Mouse (Mus musculus) midbrain, embryonic 10.5 days (tissue): Measurements from ENCODE around the gene Prpf6. TPM values are rescaled to one million over a fixed set of nuclear protein-coding genes. Genes with fewer than 3 reads are reported as not detected.
A peak's percentile ranks its signal among the peaks of the same experiment; 100 is the strongest.

Experiments
- DNase-seq: peaks from one replicate; pipeline ENCODE4 v3.0.0-alpha.2; 2017; ENCODE audit warnings: low spot score
- H3K27ac ChIP-seq: fragments of 300-500 bp; sonication (generic); replicated peaks from 2 replicates; pipeline ENCODE4 v1.5.1; 2016; ENCODE audit warnings: mild to moderate bottlenecking
- H3K27me3 ChIP-seq: fragments of 300-500 bp; sonication (generic); 2 replicates; pipeline ENCODE4 v1.6.1; 2016; ENCODE audit warnings: low read depth, mild to moderate bottlenecking; ENCODE audit not compliant: poor library complexity, severe bottlenecking
- H3K36me3 ChIP-seq: fragments of 300-500 bp; sonication (generic); 2 replicates; pipeline ENCODE4 v1.6.1; 2016; ENCODE audit warnings: mild to moderate bottlenecking, moderate library complexity
- H3K4me1 ChIP-seq: fragments of 300-500 bp; sonication (generic); 2 replicates; pipeline ENCODE4 v1.6.1; 2016
- H3K4me3 ChIP-seq: fragments of 300-500 bp; sonication (generic); 2 replicates; pipeline ENCODE4 v1.5.1; 2016; ENCODE audit warnings: mild to moderate bottlenecking, moderate library complexity
- H3K9me3 ChIP-seq: fragments of 300-500 bp; sonication (generic); replicated peaks from 2 replicates; pipeline ENCODE4 v1.6.1; 2016; ENCODE audit warnings: mild to moderate bottlenecking
- WGBS: fragments of 180-500 bp; shearing (Covaris S2); methylation state at CpG from one replicate; pipeline ENCODE4 v1.1.7; 2016; 5-methylcytosine and 5-hydroxymethylcytosine counted together
- polyA plus RNA-seq: library from polyadenylated mRNA; unstranded; fragments of >200 nt; fragmentation: Nextera tagmentation; extraction: Ambion mirVana; gene quantifications from 2 replicates; pipeline ENCODE4 v1.2.1, GENCODE M21; 2016

Gene Prpf6
- polyA plus RNA-seq, 1 experiment from 2014 or later, result 82.0 TPM

GRCm38 (mm10) chr2:181572921-181573920, 18.4 kb upstream of the Prpf6 start:
- 93% methylated on average over 15 of the region's 15 CpGs for WGBS
- Histone ChIP-seq H3K4me1 (0 out of 2 replicates have a peak, but pooled peaks cover 6% of the 10 kb centered on the region), H3K4me3 (no peak overlapping the region), H3K36me3 (peaks cover 29% of the 10 kb centered on the region), H3K27me3 (no peaks in the 10 kb centered on the region), H3K9me3 (no peaks in the 10 kb centered on the region), H3K27ac (no peak overlapping the region)
- DNase-seq, result peak; percentile 9

GRCm38 (mm10) chr2:181573961-181574360, 17.7 kb upstream of the Prpf6 start:
- 92% methylated on average over 9 of the region's 9 CpGs for WGBS
- H3K27me3 ChIP-seq, result no peaks in the 10 kb centered on the region
- DNase-seq, result no peak
- no peak overlapping the region for H3K27ac ChIP-seq
- peaks cover 29% of the 10 kb centered on the region for H3K36me3 ChIP-seq
- no peak overlapping the region for H3K4me3 ChIP-seq
- no peaks in the 10 kb centered on the region for H3K9me3 ChIP-seq
- H3K4me1 ChIP-seq, result 0 out of 2 replicates have a peak, but pooled peaks cover 6% of the 10 kb centered on the region

GRCm38 (mm10) chr2:181574921-181575545, 16.6 kb upstream of the Prpf6 start:
- Histone ChIP-seq H3K27me3 (no peaks in the 10 kb centered on the region), H3K9me3 (no peaks in the 10 kb centered on the region), H3K4me3 (no peak overlapping the region), H3K4me1 (peaks cover 6% of the 10 kb centered on the region; the same call in 1 of the 2 replicates), H3K36me3 (peaks cover 29% of the 10 kb centered on the region), H3K27ac (no peak overlapping the region)
- DNase-seq, result peak; percentile 8
- WGBS, result 93% methylated on average over 7 of the region's 7 CpGs

GRCm38 (mm10) chr2:181576613-181577012, 15.1 kb upstream of the Prpf6 start:
- Histone ChIP-seq H3K9me3 (no peaks in the 10 kb centered on the region), H3K4me3 (no peak overlapping the region), H3K27me3 (no peaks in the 10 kb centered on the region), H3K36me3 (peaks cover 29% of the 10 kb centered on the region), H3K27ac (no peak overlapping the region), H3K4me1 (peaks cover 18% of the 10 kb centered on the region)
- no peak for DNase-seq
- WGBS, result 89% methylated on average over 2 of the region's 2 CpGs

- Histone ChIP-seq H3K4me1 (peaks cover 23% of the 10 kb centered on the region), H3K4me3 (no peak overlapping the region), H3K9me3 (no peaks in the 10 kb centered on the region), H3K36me3 (peaks cover 26% of the 10 kb centered on the region), H3K27me3 (no peaks in the 10 kb centered on the region), H3K27ac (no peak overlapping the region)
- WGBS, result 88% methylated on average over 2 of the region's 2 CpGs
- DNase-seq, result no peak
Measured at GRCm38 (mm10) chr2:181577126-181577525, 14.5 kb upstream of the Prpf6 start.

- no peaks in the 10 kb centered on the region for H3K27me3 ChIP-seq
- no peak overlapping the region for H3K4me3 ChIP-seq
- peaks cover 26% of the 10 kb centered on the region for H3K4me1 ChIP-seq
- H3K27ac ChIP-seq, result no peak overlapping the region
- H3K36me3 ChIP-seq, result peaks cover 19% of the 10 kb centered on the region
- WGBS, result 85% methylated on average over 7 of the region's 7 CpGs
- no peaks in the 10 kb centered on the region for H3K9me3 ChIP-seq
- peak; percentile 11 for DNase-seq
Measured at GRCm38 (mm10) chr2:181577981-181578581, 13.6 kb upstream of the Prpf6 start.

GRCm38 (mm10) chr2:181578790-181579618, 12.7 kb upstream of the Prpf6 start:
- Histone ChIP-seq H3K9me3 (no peaks in the 10 kb centered on the region), H3K27me3 (no peaks in the 10 kb centered on the region), H3K4me3 (no peak overlapping the region), H3K27ac (no peak overlapping the region), H3K36me3 (peaks cover 18% of the 10 kb centered on the region), H3K4me1 (peaks cover 26% of the 10 kb centered on the region)
- DNase-seq, result peak; percentile 10
- WGBS, result 73% methylated on average over 5 of the region's 5 CpGs

- no peaks in the 10 kb centered on the region for H3K27me3 ChIP-seq
- H3K27ac ChIP-seq, result no peak overlapping the region
- WGBS, result 92% methylated on average over 1 of the region's 1 CpGs
- no peaks in the 10 kb centered on the region for H3K9me3 ChIP-seq
- no peak for DNase-seq
- H3K4me3 ChIP-seq, result no peak overlapping the region
- peaks cover 18% of the 10 kb centered on the region for H3K36me3 ChIP-seq
- peaks cover 26% of the 10 kb centered on the region for H3K4me1 ChIP-seq
Measured at GRCm38 (mm10) chr2:181579681-181580080, 12.0 kb upstream of the Prpf6 start.

- H3K27me3 ChIP-seq, result no peaks in the 10 kb centered on the region
- peak overlapping the region; percentile 95 for H3K27ac ChIP-seq
- peaks cover 26% of the 10 kb centered on the region for H3K4me1 ChIP-seq
- peak overlapping the region; percentile 85 for H3K4me3 ChIP-seq
- no peak for DNase-seq
- 78% methylated on average over 5 of the region's 5 CpGs for WGBS
- peaks cover 23% of the 10 kb centered on the region for H3K36me3 ChIP-seq
- no peaks in the 10 kb centered on the region for H3K9me3 ChIP-seq
Measured at GRCm38 (mm10) chr2:181580131-181580772, 11.4 kb upstream of the Prpf6 start.

- H3K4me1 ChIP-seq, result peaks cover 26% of the 10 kb centered on the region
- H3K9me3 ChIP-seq, result no peaks in the 10 kb centered on the region
- peak overlapping the region; percentile 85 for H3K4me3 ChIP-seq
- H3K27me3 ChIP-seq, result no peaks in the 10 kb centered on the region
- WGBS, result under 1% methylated on average over 11 of the region's 11 CpGs
- DNase-seq, result peak; percentile 88
- peaks cover 31% of the 10 kb centered on the region for H3K36me3 ChIP-seq
- peak overlapping the region; percentile 95 for H3K27ac ChIP-seq
Measured at GRCm38 (mm10) chr2:181581016-181581401, 10.7 kb upstream of the Prpf6 start.

- Histone ChIP-seq H3K4me1 (peaks cover 26% of the 10 kb centered on the region), H3K9me3 (no peaks in the 10 kb centered on the region), H3K27me3 (no peaks in the 10 kb centered on the region), H3K4me3 (peak overlapping the region; percentile 85), H3K36me3 (peaks cover 36% of the 10 kb centered on the region), H3K27ac (peak overlapping the region; percentile 95)
- under 1% methylated on average over 49 of the region's 49 CpGs for WGBS
- peak; percentile 85 for DNase-seq
Measured at GRCm38 (mm10) chr2:181581402-181582120, 10.1 kb upstream of the Prpf6 start.
